Mouse (Mus musculus): ENCODE data around the gene Ccser1. TPM values are rescaled to one million over a fixed set of nuclear protein-coding genes. Genes with fewer than 3 reads are reported as not detected.
"Not testable (repeated sequence)": the region's sequence is repeated elsewhere in the genome, so short reads cannot be mapped to it uniquely, and the experiment has no call there.

Ccser1 gene
- total RNA-seq, 2 experiments from 2014 or later: 30.1 to 33.7 TPM

GRCm38 (mm10) chr6:61216514-61216913 is 36.4 kb downstream of the Ccser1 start:
- intact Hi-C loops (cut with DNase I): no loop called here
- no peak for DNase-seq (ENCODE audit: low spot score in 2 of 2)

GRCm38 (mm10) chr6:61217717-61218116 is 37.6 kb downstream of the Ccser1 start:
- DNase-seq (ENCODE audit: low spot score in 2 of 2): no peak
- intact Hi-C loops (cut with DNase I): no loop called here

- intact Hi-C loops (cut with DNase I): no loop called here
- no peak for DNase-seq (ENCODE audit: low spot score in 2 of 2)
Observed at GRCm38 (mm10) chr6:61223563-61223962, 43.4 kb downstream of the Ccser1 start.

- intact Hi-C loops (cut with DNase I): no loop called here
Observed at GRCm38 (mm10) chr6:61225302-61225701, 45.2 kb downstream of the Ccser1 start.

GRCm38 (mm10) chr6:61230058-61230718 is 50.1 kb downstream of the Ccser1 start:
- DNase-seq (ENCODE audit: low spot score in 2 of 2): no peak

More at GRCm38 (mm10) chr6:61225302-61225701, 45.2 kb downstream of the Ccser1 start:
- DNase-seq (ENCODE audit: low spot score in 2 of 2): no peak

GRCm38 (mm10) chr6:61233060-61233459 is 52.9 kb downstream of the Ccser1 start:
- DNase-seq (ENCODE audit: low spot score in 2 of 2): no peak
- intact Hi-C loops (cut with DNase I): no loop called here

More at GRCm38 (mm10) chr6:61230058-61230718, 50.1 kb downstream of the Ccser1 start:
- intact Hi-C loops (cut with DNase I): no loop called here

- DNase-seq (ENCODE audit: low spot score in 2 of 2): no peak
- intact Hi-C loops (cut with DNase I): no loop called here
Observed at GRCm38 (mm10) chr6:61233548-61234187, 53.5 kb downstream of the Ccser1 start.

GRCm38 (mm10) chr6:61240618-61241017 is 60.5 kb downstream of the Ccser1 start:
- intact Hi-C loops (cut with DNase I): no loop called here
- DNase-seq (ENCODE audit: low spot score in 2 of 2): no peak

GRCm38 (mm10) chr6:61242556-61242955 is 62.4 kb downstream of the Ccser1 start:
- no peak for DNase-seq (ENCODE audit: low spot score in 2 of 2)
- intact Hi-C loops (cut with DNase I): no loop called here

- intact Hi-C loops (cut with DNase I): no loop called here
- DNase-seq (ENCODE audit: low spot score in 2 of 2): no peak
Observed at GRCm38 (mm10) chr6:61246523-61246922, 66.4 kb downstream of the Ccser1 start.

GRCm38 (mm10) chr6:61247842-61248472 is 67.8 kb downstream of the Ccser1 start:
- intact Hi-C loops (cut with DNase I): no loop called here
- DNase-seq (ENCODE audit: low spot score in 2 of 2): no peak

- DNase-seq (ENCODE audit: low spot score in 2 of 2): no peak
- intact Hi-C loops (cut with DNase I): no loop called here
Observed at GRCm38 (mm10) chr6:61248700-61249099, 68.6 kb downstream of the Ccser1 start.

GRCm38 (mm10) chr6:61251232-61251631 is 71.1 kb downstream of the Ccser1 start:
- no peak for DNase-seq (ENCODE audit: low spot score in 2 of 2)
- intact Hi-C loops (cut with DNase I): no loop called here

GRCm38 (mm10) chr6:61252912-61253311 is 72.8 kb downstream of the Ccser1 start:
- intact Hi-C loops (cut with DNase I): no loop called here
- no peak for DNase-seq (ENCODE audit: low spot score in 2 of 2)

GRCm38 (mm10) chr6:61255874-61256273 is 75.8 kb downstream of the Ccser1 start:
- not testable (repeated sequence) for DNase-seq (ENCODE audit: low spot score in 2 of 2)

GRCm38 (mm10) chr6:61258847-61259634 is 78.9 kb downstream of the Ccser1 start:
- intact Hi-C loops (cut with DNase I): no loop called here
- no peak for DNase-seq (ENCODE audit: low spot score in 2 of 2)

More at GRCm38 (mm10) chr6:61255874-61256273, 75.8 kb downstream of the Ccser1 start:
- intact Hi-C loops (cut with DNase I): not testable (repeated sequence)

- intact Hi-C loops (cut with DNase I): no loop called here
- DNase-seq (ENCODE audit: low spot score in 2 of 2): no peak
Observed at GRCm38 (mm10) chr6:61261381-61261780, 81.3 kb downstream of the Ccser1 start.

GRCm38 (mm10) chr6:61262448-61262847 is 82.3 kb downstream of the Ccser1 start:
- intact Hi-C loops (cut with DNase I): no loop called here
- DNase-seq (ENCODE audit: low spot score in 2 of 2): no peak

- no peak for DNase-seq (ENCODE audit: low spot score in 2 of 2)
- intact Hi-C loops (cut with DNase I): no loop called here
Observed at GRCm38 (mm10) chr6:61263291-61263690, 83.2 kb downstream of the Ccser1 start.

GRCm38 (mm10) chr6:61271033-61271432 is 90.9 kb downstream of the Ccser1 start:
- intact Hi-C loops (cut with DNase I): no loop called here
- no peak for DNase-seq (ENCODE audit: low spot score in 2 of 2)
